Mouse (Mus musculus) brain, embryonic 14.5 days (tissue): ENCODE data around the gene Eif5a2.

Experiments
- CTCF ChIP-seq: fragments of 200-500 bp; IDR thresholded peaks from 2 replicates; pipeline ENCODE4 v1.5.1; 2012; ENCODE audit warnings: inconsistent platforms, mild to moderate bottlenecking, moderate library complexity, borderline replicate concordance; ENCODE audit not compliant: insufficient read depth, insufficient read length; ENCODE audit errors: extremely low read depth
- POLR2A ChIP-seq: fragments of 200-500 bp; IDR thresholded peaks from 2 replicates; pipeline ENCODE4 v1.6.1; 2012; ENCODE audit warnings: mild to moderate bottlenecking, inconsistent platforms, borderline replicate concordance; ENCODE audit not compliant: poor library complexity, insufficient read depth, insufficient read length, severe bottlenecking; ENCODE audit errors: extremely low read depth

DNA sequence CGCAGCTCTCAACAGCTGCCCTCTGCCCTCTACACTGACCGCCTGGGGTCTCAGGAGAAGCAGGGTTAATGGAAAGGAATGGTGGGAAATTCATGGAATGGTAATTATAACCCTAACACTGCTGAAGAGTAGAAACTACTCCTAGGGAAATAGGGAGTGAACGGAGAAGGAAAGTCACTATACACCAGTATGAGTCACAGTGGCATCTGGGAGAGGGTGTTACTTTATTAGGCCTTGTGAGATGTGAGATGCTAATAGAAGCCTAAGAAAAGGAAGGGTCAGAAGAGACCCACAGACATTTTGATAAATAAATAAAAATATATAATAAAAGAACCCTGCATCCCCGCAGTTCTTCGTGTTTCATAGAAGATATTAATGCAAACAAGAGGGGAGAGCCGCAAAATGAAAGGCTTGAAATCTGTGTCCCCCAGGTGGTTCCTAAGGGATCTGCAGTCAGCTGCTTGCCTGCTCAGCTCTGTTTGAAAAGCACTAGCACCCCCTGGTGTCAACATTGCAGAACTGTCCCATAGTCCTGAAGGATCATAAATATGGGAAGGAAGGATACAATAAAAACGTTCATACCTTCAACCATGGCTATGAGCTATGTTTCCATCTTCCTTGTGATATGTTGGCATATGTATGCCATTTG is 35.1 kb upstream of the Eif5a2 start:
- TF ChIP-seq CTCF: peak; percentile 99
- TF ChIP-seq POLR2A: no peak
